Mouse (Mus musculus) layer of hippocampus, adult 9-11 months (tissue): ENCODE results near the gene Gcfc2.

Experiments used
- DNase-seq: peaks from one replicate; pipeline ENCODE4 v3.0.0; 2022

Gcfc2 gene

GRCm38 (mm10) chr6:81923523-81924142 is at the start of gene Gcfc2:
Gene Gcfc2, plus strand, starts transcription at chr6:81923669.
- DNase-seq: peak; percentile 91

DNA sequence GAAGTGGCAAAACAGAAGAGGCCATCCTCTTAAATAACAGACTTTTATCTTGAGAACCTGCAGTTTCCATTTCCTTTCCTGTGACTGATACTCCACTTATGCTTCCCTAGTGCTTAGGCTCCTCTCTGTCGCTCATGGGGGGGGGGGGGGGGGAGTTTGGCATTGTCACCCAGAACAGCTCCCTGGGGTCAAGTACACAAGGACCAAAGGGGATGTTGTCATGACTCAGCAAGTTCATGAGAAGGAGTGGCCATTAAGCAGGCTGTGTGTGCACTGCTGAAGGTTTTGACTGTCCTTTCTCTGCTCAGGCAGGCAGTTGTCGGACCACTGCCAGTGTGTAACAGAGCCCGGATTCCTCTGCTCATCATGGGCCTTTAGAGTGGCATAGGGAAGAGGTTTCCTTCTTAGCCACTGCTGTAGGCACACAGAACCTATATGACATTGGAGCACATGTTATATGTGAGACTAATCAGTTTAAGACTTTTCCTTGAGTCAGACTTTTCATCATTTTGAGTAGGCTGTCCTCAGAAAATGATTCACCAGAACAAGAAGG is 27.7 kb upstream of the Gcfc2 start:
- DNase-seq: no peak

- no peak for DNase-seq
Observed at GRCm38 (mm10) chr6:81910302-81910855, 13.1 kb upstream of the Gcfc2 start.

DNA sequence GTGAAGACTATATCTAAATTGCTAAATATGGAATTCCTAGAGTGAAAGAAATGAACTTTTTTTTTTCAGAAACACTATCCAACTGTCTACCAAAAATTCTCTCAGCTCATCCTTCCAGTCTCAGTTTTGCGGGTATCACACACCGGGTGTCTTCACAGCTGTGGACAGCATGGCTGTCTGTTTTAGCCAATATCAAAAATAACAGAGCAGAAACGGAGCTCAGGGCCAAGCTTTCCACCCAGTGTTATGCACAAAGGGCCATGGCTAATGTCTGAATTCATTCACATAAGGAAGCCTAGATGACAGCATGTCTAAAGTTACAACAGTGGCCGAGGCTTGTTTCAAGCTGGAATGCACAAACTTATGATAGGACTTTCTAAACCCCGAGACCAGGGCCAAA is 12.2 kb upstream of the Gcfc2 start:
- DNase-seq: no peak

- no peak for DNase-seq
Observed at GRCm38 (mm10) chr6:81911713-81912112, 11.8 kb upstream of the Gcfc2 start.

GRCm38 (mm10) chr6:81912177-81912576 is 11.3 kb upstream of the Gcfc2 start:
- peak; percentile 80 for DNase-seq

GRCm38 (mm10) chr6:81924304-81924703 is 835 bp downstream of the Gcfc2 start:
- no peak for DNase-seq

DNA sequence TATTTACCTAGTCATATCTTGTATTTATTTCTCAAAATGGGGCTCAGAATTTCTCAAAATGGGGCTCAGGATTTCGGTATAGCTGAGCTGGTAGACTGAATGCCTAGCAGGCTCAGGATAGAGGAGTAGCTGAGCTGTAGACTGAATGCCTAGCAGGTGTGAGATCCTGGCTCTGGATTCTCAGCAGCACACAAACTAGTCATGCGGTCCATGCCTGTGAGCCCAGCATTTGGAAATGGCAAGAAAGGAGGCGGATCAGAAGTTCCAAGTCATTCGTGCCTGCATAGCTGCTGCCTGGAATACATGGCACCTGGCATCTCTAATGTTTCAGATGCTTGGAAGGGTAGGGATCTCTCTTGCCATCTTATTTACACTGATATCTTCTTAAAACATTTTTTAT is 5.9 kb downstream of the Gcfc2 start:
- DNase-seq: no peak

DNA sequence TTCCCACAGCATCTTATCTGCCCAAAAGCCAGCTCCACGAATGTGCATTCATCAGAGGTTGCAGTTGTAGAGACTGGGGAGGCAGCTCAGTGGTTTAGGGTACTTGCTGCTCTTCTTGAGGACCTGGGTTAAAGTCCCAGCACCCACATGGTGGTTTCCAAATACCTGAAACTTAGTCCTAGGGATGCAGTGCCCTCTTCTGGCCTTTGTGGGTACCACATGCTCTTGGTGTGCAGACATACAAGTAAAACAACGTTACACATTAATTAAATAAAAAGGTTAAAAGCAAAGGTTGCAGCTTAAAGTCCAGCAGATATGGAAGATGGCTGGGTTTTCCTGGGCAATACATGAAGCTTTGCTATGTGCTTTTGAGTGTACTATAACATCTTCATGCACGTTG is 9.8 kb downstream of the Gcfc2 start:
- no peak for DNase-seq

- DNase-seq: no peak
Observed at GRCm38 (mm10) chr6:81941718-81942117, 18.2 kb downstream of the Gcfc2 start.

- no peak for DNase-seq
Observed at GRCm38 (mm10) chr6:81943281-81943680, 19.8 kb downstream of the Gcfc2 start.

- no peak for DNase-seq
Observed at GRCm38 (mm10) chr6:81944432-81944831, 21.0 kb downstream of the Gcfc2 start.

DNA sequence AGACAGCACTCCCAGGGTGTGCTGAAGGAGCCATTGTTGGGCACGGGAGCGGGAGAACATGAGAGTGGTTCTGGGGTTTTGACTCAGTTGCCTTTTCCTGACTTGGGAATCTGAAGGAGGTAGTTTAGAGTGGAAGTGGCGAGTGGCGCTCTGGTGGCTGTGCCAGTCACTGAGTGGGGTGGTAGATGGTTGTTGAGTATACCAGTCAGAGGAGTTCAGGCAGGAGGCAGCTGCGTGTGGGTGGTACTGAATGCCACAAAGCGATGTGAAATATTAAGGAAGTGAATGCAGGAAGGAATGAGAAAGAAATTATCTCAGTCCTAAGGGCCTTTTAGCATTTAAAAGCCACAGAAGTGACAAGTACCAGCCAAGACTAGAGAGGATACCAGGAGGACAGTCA is 23.4 kb downstream of the Gcfc2 start:
- peak; percentile 47 for DNase-seq

- no peak for DNase-seq
Observed at GRCm38 (mm10) chr6:81955133-81955532, 31.7 kb downstream of the Gcfc2 start.

GRCm38 (mm10) chr6:81956399-81956798 is 32.9 kb downstream of the Gcfc2 start:
- no peak for DNase-seq

DNA sequence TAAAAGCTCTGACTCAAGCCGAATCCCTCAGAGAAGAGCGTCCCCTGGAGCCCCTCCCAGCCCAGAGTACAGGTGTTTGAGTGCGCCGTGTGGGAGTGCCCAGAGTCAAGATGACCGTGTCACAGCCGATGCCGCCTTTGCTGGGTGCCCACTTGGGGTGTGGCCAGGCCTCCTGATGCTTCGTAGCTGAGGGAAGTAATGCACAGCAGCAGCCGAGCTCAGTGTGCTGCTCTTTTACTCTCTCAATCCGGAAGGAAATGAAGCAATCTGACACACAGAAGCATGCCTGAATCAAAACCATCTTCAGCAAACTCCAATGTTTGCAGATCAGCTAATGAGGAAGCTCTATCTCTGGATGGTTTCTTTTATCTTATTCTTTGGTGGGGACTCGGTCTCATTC is 34.5 kb downstream of the Gcfc2 start:
- DNase-seq: no peak

DNA sequence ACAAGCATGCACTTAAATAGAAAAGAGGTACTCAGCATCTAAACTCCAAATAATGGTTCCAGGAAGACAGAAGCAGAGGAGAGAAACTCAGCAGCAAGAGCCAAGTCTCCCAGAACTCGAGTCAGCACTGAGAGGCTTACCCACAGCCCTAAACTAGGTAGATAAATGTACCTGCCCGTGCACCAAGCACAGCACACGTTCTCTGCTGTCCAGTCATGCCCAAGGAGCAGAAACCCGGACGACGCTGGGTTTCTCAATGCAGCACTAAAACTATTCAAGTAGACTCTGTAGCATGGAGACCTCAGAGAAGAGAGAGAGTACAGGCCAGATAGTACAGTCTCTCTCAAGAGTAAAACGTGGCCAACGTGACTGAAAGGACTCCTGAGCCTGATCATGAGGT is 36.4 kb downstream of the Gcfc2 start:
- no peak for DNase-seq

DNA sequence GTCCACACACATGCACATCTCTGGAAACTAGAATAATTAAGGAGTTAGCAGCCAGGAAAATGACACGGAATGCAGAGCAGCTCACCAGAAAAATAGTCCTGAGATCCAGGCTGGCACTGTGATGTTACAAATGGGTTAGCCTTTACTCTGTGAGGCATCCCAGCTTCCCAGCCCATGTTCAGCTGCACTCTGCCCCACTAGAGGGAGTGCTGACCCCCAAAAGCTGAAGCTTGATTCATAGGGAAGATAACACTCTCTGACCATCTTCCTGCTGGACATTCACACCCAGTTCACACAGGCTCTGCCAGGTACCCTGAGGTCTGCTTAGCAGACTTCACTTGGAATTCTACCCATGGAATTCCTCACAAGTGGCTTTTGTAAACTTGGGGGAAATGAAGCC is 36.8 kb downstream of the Gcfc2 start:
- DNase-seq: no peak

GRCm38 (mm10) chr6:81965296-81966067 is 42.0 kb downstream of the Gcfc2 start, which contains the start of gene Mrpl19:
Gene Mrpl19, minus strand, starts transcription at chr6:81965958.
- DNase-seq: peak; percentile 91

DNA sequence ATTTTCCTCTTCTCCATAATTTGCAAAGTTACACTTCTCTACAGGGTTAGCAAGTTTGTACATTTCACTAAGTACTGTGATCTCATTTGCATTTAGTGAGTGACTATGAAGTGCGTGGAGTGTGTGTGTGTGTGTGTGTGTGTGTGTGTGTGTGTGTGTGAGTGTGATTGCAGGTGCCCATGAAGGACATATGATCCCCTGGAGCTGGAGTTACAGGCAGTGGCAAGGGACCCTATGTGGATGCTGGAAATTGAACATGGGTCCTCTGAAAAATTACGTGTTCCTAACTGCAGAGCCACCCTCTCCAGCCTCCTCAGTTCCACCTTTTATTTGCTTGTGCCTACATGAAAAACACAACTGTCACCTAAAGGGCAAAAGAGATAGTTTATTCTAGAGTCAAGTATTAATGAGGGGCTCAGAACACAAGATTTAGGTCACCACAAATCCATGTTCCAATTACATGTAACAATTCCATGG is 42.6 kb downstream of the Gcfc2 start:
- DNase-seq: no peak

DNA sequence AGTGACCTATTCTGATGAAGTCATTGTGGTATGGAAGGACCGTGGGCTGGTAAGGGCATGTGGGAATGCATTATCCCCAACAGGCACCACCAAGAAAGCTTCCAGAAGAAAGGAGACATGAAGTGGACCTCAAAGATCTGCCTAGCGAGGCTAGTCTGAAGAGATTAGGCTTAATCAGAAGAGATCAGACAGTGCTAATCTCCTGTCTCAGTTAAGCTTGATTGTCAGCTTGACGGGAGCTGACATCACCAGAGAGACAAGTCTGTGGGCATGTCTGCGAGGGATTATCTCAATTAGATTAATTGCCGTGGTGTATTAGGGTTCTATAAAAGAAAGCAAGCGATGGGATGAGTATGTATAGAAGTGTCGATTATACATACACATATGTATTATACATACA is 47.7 kb downstream of the Gcfc2 start:
- no peak for DNase-seq

- no peak for DNase-seq
Observed at GRCm38 (mm10) chr6:81972595-81972994, 49.1 kb downstream of the Gcfc2 start.

DNA sequence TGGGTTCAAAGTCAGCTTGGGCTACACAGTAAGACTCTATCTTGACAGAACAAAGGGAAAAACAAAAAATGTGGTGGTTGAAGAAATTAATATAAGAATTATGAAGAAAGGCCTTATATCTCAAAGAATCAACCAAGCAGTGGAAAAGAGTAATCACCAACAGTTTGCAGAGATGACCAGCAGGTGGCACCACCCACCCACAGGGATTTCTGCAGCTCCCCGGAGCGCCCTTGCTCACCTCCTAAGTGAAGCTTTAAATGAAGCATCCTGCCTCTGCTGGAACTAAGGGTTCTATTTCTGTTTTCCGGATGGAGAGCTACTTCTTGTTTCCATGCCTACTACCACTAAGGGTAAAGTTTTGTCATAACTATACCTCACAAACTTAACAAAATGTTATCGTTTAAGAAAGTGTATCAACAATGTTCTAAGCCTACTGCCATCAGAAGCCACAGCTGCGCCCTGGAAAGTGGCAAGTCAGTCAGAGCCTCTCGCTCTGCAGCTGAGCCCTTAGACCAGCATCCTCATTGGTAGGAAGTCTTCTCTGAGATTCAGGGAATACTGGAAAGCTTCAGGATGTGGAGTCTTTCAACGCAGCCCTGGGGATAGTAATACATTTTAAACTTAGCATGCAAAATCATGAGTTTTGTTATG is 52.6 kb downstream of the Gcfc2 start:
- DNase-seq: peak; percentile 38
